Mouse (Mus musculus): ENCODE data around the gene Cdhr5. TPM values are rescaled to one million over a fixed set of nuclear protein-coding genes. Genes with fewer than 3 reads are reported as not detected.
"Not testable (repeated sequence)": the region's sequence is repeated elsewhere in the genome, so short reads cannot be mapped to it uniquely, and the experiment has no call there.

Gene Cdhr5
- polyA plus RNA-seq, 1 experiment from 2014 or later = 0.53 TPM

- Histone ChIP-seq H3K9me3 (ENCODE audit: control insufficient read depth, low read length) (no peaks in the 10 kb centered on the region), H3K4me2 (peak within 1 kb of the TSS; percentile 73), H3K36me3 (ENCODE audit: control insufficient read depth, insufficient read depth, low read length) (peaks cover 28% of the 10 kb centered on the region), H3K9ac (ENCODE audit: low read depth, low read length) (peak within 1 kb of the TSS; percentile 62), H3K4me1 (replicated peaks; ENCODE audit: control insufficient read depth, insufficient read depth, low read length) (peaks cover 16% of the 10 kb centered on the region), H3K27ac (ENCODE audit: low read depth, low read length) (no peak within 1 kb of the TSS), H3K27me3 (replicated peaks; ENCODE audit: control insufficient read depth, insufficient read depth, low read length) (no peaks in the 10 kb centered on the region), H3K4me3 (ENCODE audit: low read depth, low read length) (peak within 1 kb of the TSS; percentile 64)
- ATAC-seq (replicated peaks; ENCODE audit: low FRiP score) = peak; percentile 76
- WGBS = 8% methylated on average over 25 of the region's 25 CpGs
- peak; percentile 63 for DNase-seq (ENCODE audit: low spot score)
These were observed 10.6 kb downstream of the Cdhr5 start, which contains the start of gene Irf7 for GRCm38 (mm10) chr7:141265739-141266561. Irf7 (minus strand) TSS chr7:141266481.

- Histone ChIP-seq H3K27ac (ENCODE audit: low read depth, low read length) (no peak overlapping the region), H3K27me3 (replicated peaks; ENCODE audit: control insufficient read depth, insufficient read depth, low read length) (no peaks in the 10 kb centered on the region), H3K36me3 (ENCODE audit: control insufficient read depth, insufficient read depth, low read length) (peaks cover 34% of the 10 kb centered on the region), H3K9ac (ENCODE audit: low read depth, low read length) (no peak overlapping the region), H3K4me1 (replicated peaks; ENCODE audit: control insufficient read depth, insufficient read depth, low read length) (peaks cover 16% of the 10 kb centered on the region), H3K4me2 (peak overlapping the region; percentile 73), H3K4me3 (ENCODE audit: low read depth, low read length) (peak overlapping the region; percentile 64), H3K9me3 (ENCODE audit: control insufficient read depth, low read length) (no peaks in the 10 kb centered on the region)
- DNase-seq (ENCODE audit: low spot score) (no peak), ATAC-seq (replicated peaks; ENCODE audit: low FRiP score) (0 out of 2 replicates have a peak, but pooled peaks have one; percentile 11)
- WGBS = 40% methylated on average over 11 of the region's 11 CpGs
These were observed 11.2 kb downstream of the Cdhr5 start for GRCm38 (mm10) chr7:141265411-141265738.

- H3K9ac ChIP-seq (ENCODE audit: low read depth, low read length) = no peak overlapping the region
- peak overlapping the region; percentile 73 for H3K4me2 ChIP-seq
- no peaks in the 10 kb centered on the region for H3K9me3 ChIP-seq (ENCODE audit: control insufficient read depth, low read length)
- ATAC-seq (replicated peaks; ENCODE audit: low FRiP score) = peak; percentile 67
- H3K36me3 ChIP-seq (ENCODE audit: control insufficient read depth, insufficient read depth, low read length) = peaks cover 39% of the 10 kb centered on the region
- peaks cover 16% of the 10 kb centered on the region for H3K4me1 ChIP-seq (replicated peaks; ENCODE audit: control insufficient read depth, insufficient read depth, low read length)
- no peak for DNase-seq (ENCODE audit: low spot score)
- WGBS = 23% methylated on average over 12 of the region's 12 CpGs
- H3K4me3 ChIP-seq (ENCODE audit: low read depth, low read length) = peak overlapping the region; percentile 64
- no peaks in the 10 kb centered on the region for H3K27me3 ChIP-seq (replicated peaks; ENCODE audit: control insufficient read depth, insufficient read depth, low read length)
- no peak overlapping the region for H3K27ac ChIP-seq (ENCODE audit: low read depth, low read length)
These were observed 11.7 kb downstream of the Cdhr5 start for GRCm38 (mm10) chr7:141264761-141265410.

GRCm38 (mm10) chr7:141264041-141264700 lies 12.4 kb downstream of the Cdhr5 start:
- Histone ChIP-seq H3K9me3 (ENCODE audit: control insufficient read depth, low read length) (no peaks in the 10 kb centered on the region), H3K4me2 (no peak overlapping the region; the same call in 1 of the 2 replicates), H3K27me3 (replicated peaks; ENCODE audit: control insufficient read depth, insufficient read depth, low read length) (no peaks in the 10 kb centered on the region), H3K36me3 (ENCODE audit: control insufficient read depth, insufficient read depth, low read length) (peaks cover 46% of the 10 kb centered on the region), H3K9ac (ENCODE audit: low read depth, low read length) (no peak overlapping the region), H3K4me1 (replicated peaks; ENCODE audit: control insufficient read depth, insufficient read depth, low read length) (peaks cover 16% of the 10 kb centered on the region), H3K27ac (ENCODE audit: low read depth, low read length) (no peak overlapping the region), H3K4me3 (ENCODE audit: low read depth, low read length) (no peak overlapping the region)
- 77% methylated on average over 11 of the region's 11 CpGs for WGBS
- DNase-seq (ENCODE audit: low spot score) (no peak), ATAC-seq (replicated peaks; ENCODE audit: low FRiP score) (no peak)

GRCm38 (mm10) chr7:141263640-141264039 lies 12.9 kb downstream of the Cdhr5 start:
- Histone ChIP-seq H3K27me3 (replicated peaks; ENCODE audit: control insufficient read depth, insufficient read depth, low read length) (no peaks in the 10 kb centered on the region), H3K9ac (ENCODE audit: low read depth, low read length) (no peak overlapping the region), H3K27ac (ENCODE audit: low read depth, low read length) (no peak overlapping the region), H3K4me3 (ENCODE audit: low read depth, low read length) (no peak overlapping the region), H3K4me2 (no peak overlapping the region), H3K4me1 (replicated peaks; ENCODE audit: control insufficient read depth, insufficient read depth, low read length) (peaks cover 16% of the 10 kb centered on the region), H3K9me3 (ENCODE audit: control insufficient read depth, low read length) (no peaks in the 10 kb centered on the region), H3K36me3 (ENCODE audit: control insufficient read depth, insufficient read depth, low read length) (peaks cover 51% of the 10 kb centered on the region)
- 88% methylated on average over 13 of the region's 13 CpGs for WGBS
- no peak for ATAC-seq (replicated peaks; ENCODE audit: low FRiP score)
- DNase-seq (ENCODE audit: low spot score) = no peak

GRCm38 (mm10) chr7:141261480-141261879 lies 15.1 kb downstream of the Cdhr5 start:
- WGBS = 89% methylated on average over 3 of the region's 3 CpGs
- Histone ChIP-seq H3K9ac (ENCODE audit: low read depth, low read length) (no peak overlapping the region), H3K27me3 (replicated peaks; ENCODE audit: control insufficient read depth, insufficient read depth, low read length) (no peaks in the 10 kb centered on the region)

GRCm38 (mm10) chr7:141256159-141256558 lies 20.4 kb downstream of the Cdhr5 start:
- Histone ChIP-seq H3K27me3 (replicated peaks; ENCODE audit: control insufficient read depth, insufficient read depth, low read length) (no peaks in the 10 kb centered on the region), H3K9me3 (ENCODE audit: control insufficient read depth, low read length) (no peaks in the 10 kb centered on the region), H3K27ac (ENCODE audit: low read depth, low read length) (no peak overlapping the region), H3K9ac (ENCODE audit: low read depth, low read length) (no peak overlapping the region), H3K4me2 (no peak overlapping the region), H3K36me3 (ENCODE audit: control insufficient read depth, insufficient read depth, low read length) (peaks cover 80% of the 10 kb centered on the region), H3K4me3 (ENCODE audit: low read depth, low read length) (no peak overlapping the region), H3K4me1 (replicated peaks; ENCODE audit: control insufficient read depth, insufficient read depth, low read length) (no peaks in the 10 kb centered on the region)
- DNase-seq (ENCODE audit: low spot score) (no peak), ATAC-seq (replicated peaks; ENCODE audit: low FRiP score) (no peak)
- 86% methylated on average over 10 of the region's 10 CpGs for WGBS

More at GRCm38 (mm10) chr7:141261480-141261879, 15.1 kb downstream of the Cdhr5 start:
- H3K4me2 ChIP-seq = no peak overlapping the region
- H3K4me3 ChIP-seq (ENCODE audit: low read depth, low read length) = no peak overlapping the region
- H3K36me3 ChIP-seq (ENCODE audit: control insufficient read depth, insufficient read depth, low read length) = peaks cover 73% of the 10 kb centered on the region
- peaks cover 14% of the 10 kb centered on the region for H3K4me1 ChIP-seq (replicated peaks; ENCODE audit: control insufficient read depth, insufficient read depth, low read length)
- DNase-seq (ENCODE audit: low spot score) (no peak), ATAC-seq (replicated peaks; ENCODE audit: low FRiP score) (no peak)
- H3K9me3 ChIP-seq (ENCODE audit: control insufficient read depth, low read length) = no peaks in the 10 kb centered on the region
- no peak overlapping the region for H3K27ac ChIP-seq (ENCODE audit: low read depth, low read length)

GRCm38 (mm10) chr7:141250486-141250885 lies 26.1 kb downstream of the Cdhr5 start:
- not testable (repeated sequence) for H3K4me2 ChIP-seq; DNase-seq (ENCODE audit: low spot score); H3K4me3 ChIP-seq (ENCODE audit: low read depth, low read length); H3K9me3 ChIP-seq (ENCODE audit: control insufficient read depth, low read length); H3K27ac ChIP-seq (ENCODE audit: low read depth, low read length); ATAC-seq (replicated peaks; ENCODE audit: low FRiP score); H3K4me1 ChIP-seq (replicated peaks; ENCODE audit: control insufficient read depth, insufficient read depth, low read length); H3K27me3 ChIP-seq (replicated peaks; ENCODE audit: control insufficient read depth, insufficient read depth, low read length); H3K9ac ChIP-seq (ENCODE audit: low read depth, low read length)
- 92% methylated on average over 4 of the region's 4 CpGs for WGBS
- H3K36me3 ChIP-seq (ENCODE audit: control insufficient read depth, insufficient read depth, low read length) = peaks cover 63% of the 10 kb centered on the region

Measured in liver, embryonic 11.5 days (tissue).